Mouse (Mus musculus) spleen, adult 2 months (tissue): ENCODE data around the gene Slc51a. TPM values are rescaled to one million over a fixed set of nuclear protein-coding genes. Genes with fewer than 3 reads are reported as not detected.

ENCODE experiments used
- DNase-seq, 2 experiments: peaks; one replicate each; pipeline versions ENCODE4 v3.0.0 to v3.0.0-alpha.2; 2012 to 2021; ENCODE audit warnings: low spot score in 2 of 2, low read depth in 1 of 2
- H3K27ac ChIP-seq: fragments of 200-500 bp; 2 replicates; pipeline ENCODE4 v1.5.1; 2012; ENCODE audit warnings: low read length, inconsistent platforms; ENCODE audit not compliant: insufficient read depth
- H3K27me3 ChIP-seq: fragments of 200-500 bp; 2 replicates; pipeline ENCODE4 v1.6.1; 2012; ENCODE audit warnings: mild to moderate bottlenecking, moderate library complexity, low read length, inconsistent platforms; ENCODE audit not compliant: control insufficient read depth, insufficient read depth
- H3K36me3 ChIP-seq: fragments of 200-500 bp; 2 replicates; pipeline ENCODE4 v1.6.1; 2012; ENCODE audit warnings: mild to moderate bottlenecking, low read length, inconsistent platforms; ENCODE audit not compliant: control insufficient read depth, insufficient read depth
- H3K4me1 ChIP-seq: fragments of 200-500 bp; 2 replicates; pipeline ENCODE4 v1.6.1; 2011; ENCODE audit warnings: inconsistent platforms; ENCODE audit not compliant: control insufficient read depth, insufficient read depth, insufficient read length
- H3K4me3 ChIP-seq: fragments of 200-500 bp; 2 replicates; pipeline ENCODE4 v1.5.1; 2011; ENCODE audit warnings: mild to moderate bottlenecking, inconsistent platforms; ENCODE audit not compliant: insufficient read depth, insufficient read length; ENCODE audit errors: extremely low read depth
- CTCF ChIP-seq: fragments of 200-500 bp; IDR thresholded peaks from 2 replicates; pipeline ENCODE4 v1.5.1; 2011; ENCODE audit warnings: mild to moderate bottlenecking, inconsistent platforms; ENCODE audit not compliant: insufficient read depth, insufficient read length, insufficient replicate concordance; ENCODE audit errors: extremely low read depth
- POLR2A ChIP-seq: fragments of 200-500 bp; IDR thresholded peaks from 2 replicates; pipeline ENCODE4 v1.6.1; 2011; ENCODE audit warnings: low read depth, low read length, inconsistent platforms
- WGBS: fragments of 180-500 bp; shearing (Covaris S2); methylation state at CpG from one replicate; pipeline ENCODE4 v1.1.7; 2018; 5-methylcytosine and 5-hydroxymethylcytosine counted together
- polyA plus RNA-seq: library from polyadenylated mRNA; depleted of rRNA; stranded (reverse); fragments of >200 nt; gene quantifications from 2 replicates; pipeline ENCODE4 v1.2.3, GENCODE M21; 2012; rRNA removed

The Slc51a gene
- polyA plus RNA-seq, 1 experiment: not detected

DNA sequence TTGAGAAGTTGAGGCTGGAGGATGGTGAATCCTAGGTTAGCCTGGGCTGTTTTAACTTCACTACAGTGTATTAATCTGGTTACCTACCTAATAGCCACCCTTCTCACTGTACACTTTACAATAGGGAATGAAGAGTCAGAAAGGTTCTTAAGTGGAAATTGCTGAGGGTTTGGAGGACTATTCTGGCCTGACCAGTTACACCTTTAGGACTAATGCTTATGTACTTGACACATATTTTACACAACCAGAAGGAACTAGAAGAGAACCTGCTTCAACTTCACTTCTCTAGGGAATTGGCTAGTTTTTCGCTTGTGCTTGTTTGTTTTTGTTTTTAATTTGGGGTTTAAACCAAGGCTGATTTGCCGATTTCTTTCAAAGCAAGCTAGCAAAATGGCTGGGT is 54.5 kb downstream of the Slc51a start:
- H3K4me3 ChIP-seq: no peak overlapping the region; the same call in 1 of the 2 replicates
- TF ChIP-seq POLR2A (no peak), CTCF (no peak)
- H3K4me1 ChIP-seq: peaks cover 2% of the 10 kb centered on the region; the same call in 1 of the 2 replicates
- H3K36me3 ChIP-seq: no peaks in the 10 kb centered on the region
- no peak for DNase-seq
- H3K27me3 ChIP-seq: no peaks in the 10 kb centered on the region
- H3K27ac ChIP-seq: no peak overlapping the region
- WGBS: 82% methylated on average over 2 of the region's 2 CpGs

DNA sequence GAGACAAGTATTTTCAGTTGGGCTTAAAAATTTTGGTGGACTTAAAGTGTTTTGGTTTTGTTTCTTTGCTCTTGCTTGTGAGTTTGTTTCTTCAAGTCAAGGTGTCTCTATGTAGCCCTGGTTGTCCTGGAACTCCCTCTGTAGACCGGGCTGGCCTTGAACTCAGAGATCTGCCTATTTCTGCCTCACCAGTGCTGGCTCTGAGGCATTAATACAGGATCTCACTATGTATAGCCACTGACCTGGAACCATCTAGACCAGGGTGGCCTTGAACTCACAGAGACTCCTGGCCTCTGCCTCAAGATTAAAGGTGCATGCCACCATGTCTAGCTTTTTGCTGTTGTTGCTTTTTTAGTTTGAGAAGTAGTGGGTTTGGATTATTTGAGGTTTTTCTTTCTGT is 55.8 kb downstream of the Slc51a start:
- DNase-seq: no peak
- Histone ChIP-seq H3K27me3 (no peaks in the 10 kb centered on the region), H3K4me1 (peaks cover 2% of the 10 kb centered on the region; the same call in 1 of the 2 replicates), H3K36me3 (no peaks in the 10 kb centered on the region), H3K27ac (no peak overlapping the region), H3K4me3 (peak overlapping the region; percentile 90; the same call in 1 of the 2 replicates)
- TF ChIP-seq POLR2A (no peak), CTCF (no peak)
- WGBS: 97% methylated on average over 1 of the region's 1 CpGs

DNA sequence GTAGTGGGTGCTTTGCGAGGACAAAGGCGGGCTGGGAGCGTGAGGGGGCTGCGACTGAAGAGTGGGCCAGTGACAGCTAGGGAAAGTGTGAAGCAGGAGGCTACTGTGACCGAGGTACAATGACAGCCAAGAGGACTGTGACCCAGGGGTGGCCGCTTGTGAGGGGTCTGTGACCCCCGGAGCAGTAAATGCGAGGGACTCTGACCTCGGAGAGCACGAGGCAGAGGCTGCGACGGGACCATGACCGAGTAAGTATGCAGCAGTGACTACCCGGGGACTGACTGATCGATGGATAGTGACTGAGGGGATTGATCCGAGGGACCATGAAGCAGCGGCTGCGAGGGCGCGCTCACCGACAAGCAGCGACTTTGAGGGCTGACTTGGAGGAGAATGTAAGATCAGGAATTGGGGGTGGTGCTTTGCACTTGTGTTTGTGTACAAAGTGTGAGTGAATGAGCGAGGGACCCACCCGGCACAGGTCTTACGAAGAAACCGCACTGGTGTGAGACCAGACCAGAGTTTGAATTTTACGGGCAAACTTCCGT is 56.6 kb downstream of the Slc51a start:
- WGBS: 3% methylated on average over 28 of the region's 28 CpGs
- peak overlapping the region; percentile 68 for H3K27ac ChIP-seq
- DNase-seq: no peak
- peak overlapping the region; percentile 90 for H3K4me3 ChIP-seq
- no peaks in the 10 kb centered on the region for H3K36me3 ChIP-seq
- no peaks in the 10 kb centered on the region for H3K27me3 ChIP-seq
- H3K4me1 ChIP-seq: peaks cover 2% of the 10 kb centered on the region; the same call in 1 of the 2 replicates
- TF ChIP-seq POLR2A: no peak
- TF ChIP-seq CTCF: no peak

DNA sequence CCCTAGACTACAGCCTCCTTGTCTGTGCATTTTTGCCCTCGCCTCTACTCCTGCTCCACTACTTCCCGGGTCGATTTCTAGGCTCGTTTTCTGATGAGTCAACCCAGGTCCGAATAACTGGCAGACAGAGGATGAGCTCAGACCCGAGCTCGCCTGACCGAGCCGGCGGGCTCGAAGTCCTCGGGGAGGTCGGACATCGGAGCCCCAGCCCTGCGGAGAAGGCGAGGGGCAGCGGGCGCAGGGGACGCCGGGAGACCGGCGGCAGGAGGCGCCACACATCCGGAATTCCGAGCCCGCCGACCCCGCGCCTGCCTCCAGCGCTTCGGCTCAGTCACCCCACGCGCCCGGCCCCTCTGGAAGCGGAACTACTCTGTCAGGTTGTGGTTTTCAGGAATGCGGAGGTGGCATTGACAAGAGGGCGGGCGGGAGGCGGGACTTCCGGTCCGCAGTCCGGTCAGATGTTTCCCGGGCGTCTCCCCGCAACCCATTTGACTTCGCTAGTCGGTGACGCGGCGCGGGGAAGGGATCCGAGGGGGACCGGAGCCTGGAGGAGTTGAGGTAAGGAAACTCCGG is 57.1 kb downstream of the Slc51a start, which contains the start of gene Pcyt1a:
Gene Pcyt1a, plus strand, starts transcription at position 448 of the 573 bp plus-strand sequence.
- Histone ChIP-seq H3K27me3 (no peaks in the 10 kb centered on the region), H3K4me1 (peaks cover 2% of the 10 kb centered on the region; the same call in 1 of the 2 replicates), H3K4me3 (peak within 1 kb of the TSS; percentile 90), H3K36me3 (no peaks in the 10 kb centered on the region), H3K27ac (peak within 1 kb of the TSS; percentile 68)
- no peak for TF ChIP-seq POLR2A
- TF ChIP-seq CTCF: peak; percentile 0; the same call in 1 of the 2 replicates
- peak; percentile 53 to 60 for DNase-seq
- WGBS: under 1% methylated on average over 54 of the region's 54 CpGs

DNA sequence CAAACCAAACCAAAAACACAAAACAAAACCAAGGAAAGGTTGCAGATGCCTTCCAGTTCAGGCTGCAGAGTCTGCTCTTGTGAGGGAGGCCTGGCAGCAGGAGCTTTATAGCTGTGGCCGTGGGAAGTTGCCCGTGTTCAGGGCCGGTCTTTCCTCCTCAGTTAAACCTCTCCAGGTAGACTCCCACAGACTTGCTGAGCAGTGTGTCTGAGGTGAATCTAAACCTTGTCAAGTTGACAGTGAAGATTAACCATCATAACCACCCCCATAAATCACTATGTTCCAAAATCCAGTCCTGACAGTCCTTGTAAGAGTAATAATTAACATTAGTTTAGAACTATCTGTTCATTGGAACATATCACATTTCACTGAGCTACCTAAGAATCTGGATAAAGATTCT is 60.2 kb downstream of the Slc51a start:
- TF ChIP-seq POLR2A (no peak), CTCF (no peak)
- DNase-seq: no peak
- H3K27me3 ChIP-seq: no peaks in the 10 kb centered on the region
- H3K27ac ChIP-seq: no peak overlapping the region
- H3K4me1 ChIP-seq: no peaks in the 10 kb centered on the region; the same call in 1 of the 2 replicates
- 94% methylated on average over 3 of the region's 3 CpGs for WGBS
- H3K36me3 ChIP-seq: no peaks in the 10 kb centered on the region
- H3K4me3 ChIP-seq: no peak overlapping the region

Other genes with a start within 250 kb of the Slc51a start
- 2.8 and 3.1 TPM in 2 replicates for gene Fbxo45, start 240.7 kb downstream of the Slc51a start, polyA plus RNA-seq
- gene Wdr53, start 240.7 kb downstream of the Slc51a start, polyA plus RNA-seq: 2.3 TPM in 2 replicates
- gene Smco1, start 216.4 kb downstream of the Slc51a start, polyA plus RNA-seq: not detected in 2 replicates
- 5.6 and 7.1 TPM in 2 replicates for gene Rnf168, start 210.4 kb downstream of the Slc51a start, polyA plus RNA-seq
- gene Ubxn7, start 155.6 kb downstream of the Slc51a start, polyA plus RNA-seq: 6.0 and 17.2 TPM in 2 replicates
- gene Tm4sf19, start 87.4 kb downstream of the Slc51a start, polyA plus RNA-seq: 0.58 and 0.70 TPM in 2 replicates
- gene Tctex1d2, start 68.2 kb downstream of the Slc51a start, polyA plus RNA-seq: 2.3 and 2.5 TPM in 2 replicates
- 13.1 and 15.9 TPM in 2 replicates for gene Pcyt1a, start 57.0 kb downstream of the Slc51a start, polyA plus RNA-seq
- gene Zdhhc19, start 8.4 kb upstream of the Slc51a start, polyA plus RNA-seq: not detected in 2 replicates
- gene Tfrc, start 121.0 kb upstream of the Slc51a start, polyA plus RNA-seq: 9.4 and 11.9 TPM in 2 replicates
- 109 and 137 TPM in 2 replicates for gene Tnk2, start 156.0 kb upstream of the Slc51a start, polyA plus RNA-seq
- gene Muc4, start 248.0 kb upstream of the Slc51a start, polyA plus RNA-seq: 0.06 and 0.07 TPM in 2 replicates